Mouse (Mus musculus): Measurements from ENCODE around the gene 4930442H23Rik.
"Not testable (repeated sequence)": the region's sequence is repeated elsewhere in the genome, so short reads cannot be mapped to it uniquely, and the experiment has no call there.

DNA sequence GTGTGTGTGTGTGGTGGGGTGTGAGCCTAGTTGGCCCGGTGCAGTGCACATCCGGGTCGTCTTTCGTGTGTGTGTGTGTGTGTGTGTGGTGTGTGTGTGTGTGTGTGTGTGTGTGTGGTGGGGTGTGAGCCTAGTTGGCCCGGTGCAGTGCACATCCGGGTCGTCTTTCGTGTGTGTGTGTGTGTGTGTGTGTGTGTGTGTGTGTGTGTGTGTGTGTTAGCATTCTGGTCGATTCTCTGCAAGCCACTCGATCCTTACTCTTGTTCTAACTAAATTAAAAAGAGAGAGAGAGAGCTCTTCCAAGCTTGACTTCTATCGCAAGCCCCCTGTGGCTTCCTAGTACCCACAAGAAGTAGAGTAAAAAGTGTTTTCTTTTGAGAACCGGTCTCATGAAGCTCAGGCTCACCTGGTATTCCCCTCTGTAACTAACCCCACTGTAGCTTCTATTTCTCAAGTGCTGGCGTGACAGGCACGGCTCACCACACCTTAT, 14.2 kb downstream of the 4930442H23Rik start:
- TF ChIP-seq CTCF (IDR thresholded peaks at IDR 0.05; ENCODE audit: control insufficient read depth, insufficient read depth, insufficient read length); MYOD1 (IDR thresholded peaks at IDR 0.05; ENCODE audit: control insufficient read depth, insufficient read length, low read depth); USF1 (IDR thresholded peaks at IDR 0.05; ENCODE audit: low read depth): not testable (repeated sequence)
